Mouse (Mus musculus) v-Abl transformed pro-B cells (cell line): ENCODE results near the gene Blm.

Source experiments
- in situ Hi-C, 2 experiments: fragments of 400-800 bp; cut with MboI; formaldehyde crosslinking; loops; one replicate each; pipeline ENCODE4 v1.15.1; 2025; ENCODE audit not compliant: unreplicated experiment in 2 of 2

Gene Blm

DNA sequence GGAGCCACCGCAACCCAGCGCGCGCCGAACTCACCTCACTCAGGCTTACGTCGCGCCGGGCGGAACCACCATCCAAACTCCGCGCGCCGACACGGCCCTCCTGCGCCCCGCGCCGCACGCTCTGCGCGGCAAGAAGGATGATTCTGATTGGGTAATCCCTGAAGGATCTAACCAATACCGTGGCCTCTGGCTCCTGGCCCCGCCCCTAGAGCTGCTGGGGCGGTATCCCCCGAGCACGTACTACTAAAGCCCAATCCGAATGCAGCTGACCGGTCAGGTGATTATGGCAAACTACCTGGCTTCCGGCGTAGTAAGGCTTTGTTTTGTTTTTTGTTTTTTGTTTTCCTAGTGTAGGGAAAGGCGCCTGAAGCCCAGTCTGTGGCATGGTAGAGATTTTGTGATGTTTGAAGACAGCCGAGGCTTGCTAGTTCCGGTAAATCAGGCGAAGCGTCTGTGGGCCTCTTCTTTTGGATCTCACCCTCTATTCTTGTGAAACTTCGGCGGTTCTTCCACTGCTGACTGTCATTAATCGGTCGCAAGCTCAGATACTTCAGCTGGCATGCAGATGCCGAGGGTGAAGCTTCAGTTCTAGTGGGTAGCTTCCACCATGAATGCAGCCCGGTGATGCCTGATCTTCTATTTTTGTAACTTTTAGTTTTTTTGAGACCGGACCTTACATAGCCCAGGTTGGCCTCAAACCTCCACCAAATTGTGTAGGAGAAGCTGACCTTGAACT, at the start of gene Blm:
Blm (minus strand) TSS at position 111 of the 736 bp plus-strand sequence.
- in situ Hi-C loops, result no loop called here

- in situ Hi-C loops, result loop anchor here (5.0 to 25.0 kb wide), 2 partner anchors 197 to 447 kb away; partner anchors contain the start of gene Fes (in 2 of the 2)
Measured at GRCm38 (mm10) chr7:80583981-80584380, 49.1 kb upstream of the Blm start.

DNA sequence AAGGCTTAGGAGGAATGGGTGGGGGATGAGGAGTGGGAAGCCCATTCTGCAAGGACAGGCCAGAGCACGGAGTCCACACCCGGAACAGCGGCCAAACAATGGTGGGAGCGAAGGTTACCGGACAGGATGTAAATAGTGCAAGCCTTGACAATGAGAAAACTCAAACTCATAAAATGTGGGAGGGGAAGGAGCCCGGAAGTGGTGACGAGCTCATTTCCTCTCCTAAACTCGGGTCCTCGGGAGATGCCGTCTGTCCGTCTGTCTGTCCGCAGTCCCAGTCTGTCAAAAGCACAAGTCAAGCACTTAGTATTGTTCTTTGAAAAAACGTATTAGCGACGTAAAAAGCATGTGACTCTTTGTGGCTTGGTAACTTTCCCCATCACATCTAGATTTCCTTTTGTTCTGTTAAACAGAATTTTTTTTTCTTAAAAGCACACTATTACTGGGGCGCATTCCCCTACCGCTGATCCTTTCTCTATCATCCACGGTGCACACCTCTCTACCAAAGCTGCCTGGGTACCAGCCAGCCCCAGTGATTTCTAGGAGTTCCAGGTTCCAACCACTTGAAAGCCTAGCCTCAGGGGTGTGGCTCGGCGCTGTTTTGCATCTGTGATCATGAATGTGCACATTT, 48.0 kb upstream of the Blm start:
- in situ Hi-C loops, result loop anchor here (5.0 to 25.0 kb wide), 2 partner anchors 196 to 446 kb away; partner anchors contain the start of gene Fes (in 2 of the 2)

DNA sequence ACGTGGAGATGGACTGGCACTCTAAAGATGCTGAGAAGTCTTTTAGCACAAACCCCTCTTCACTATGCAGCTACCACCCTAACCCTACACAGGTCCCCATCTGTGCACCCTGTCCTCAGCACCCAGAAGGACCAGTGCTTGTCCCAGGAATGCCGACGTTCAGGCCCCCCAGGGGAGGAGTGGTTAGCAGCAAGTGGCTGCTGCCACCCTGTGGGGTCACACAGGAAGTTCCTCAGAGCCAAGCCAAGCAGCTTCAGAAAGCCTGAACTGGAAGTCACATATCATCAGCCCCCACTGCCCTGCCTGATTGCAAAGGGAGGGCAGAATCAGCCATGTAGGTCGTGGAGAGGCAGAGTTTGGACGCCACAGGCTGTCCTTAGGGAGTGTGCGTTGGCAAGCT, 45.4 kb upstream of the Blm start:
- in situ Hi-C loops, result loop anchor here (5.0 to 25.0 kb wide), 2 partner anchors 193 to 443 kb away; partner anchors contain the start of gene Fes (in 2 of the 2)

DNA sequence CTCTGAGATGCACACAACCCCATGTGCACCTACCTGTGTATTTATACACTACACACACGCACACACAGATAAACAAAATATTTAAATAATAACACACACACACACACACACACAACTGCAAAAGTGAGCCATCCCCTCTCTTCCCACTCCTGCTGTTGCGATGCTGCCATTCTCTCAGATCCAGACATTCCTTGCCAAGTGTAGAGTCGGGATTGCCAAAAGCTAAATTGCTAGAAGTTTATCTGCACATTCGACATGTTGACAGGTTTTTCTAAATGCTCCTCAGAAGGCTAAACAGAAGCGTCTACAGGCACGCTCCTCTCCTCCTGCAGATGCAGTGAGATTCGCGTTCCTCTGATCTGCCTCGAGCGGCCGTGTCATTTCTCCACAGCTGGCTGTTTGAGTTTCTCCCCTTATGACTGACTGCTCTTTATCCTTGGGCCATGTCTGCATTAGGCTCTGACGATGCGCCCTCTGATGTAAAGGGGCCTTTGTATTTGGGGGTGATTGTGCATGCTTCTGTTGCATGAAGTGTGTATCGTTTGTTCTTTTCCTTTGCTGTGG, 42.6 kb upstream of the Blm start:
- in situ Hi-C loops, result loop anchor here in 1 of 2 experiments (25.0 kb wide), 1 partner anchor 440 kb away; no protein-coding TSS in a partner anchor

- in situ Hi-C loops, result loop anchor here in 1 of 2 experiments (25.0 kb wide), 1 partner anchor 439 kb away; no protein-coding TSS in a partner anchor
Measured at GRCm38 (mm10) chr7:80576626-80577025, 41.7 kb upstream of the Blm start.

- in situ Hi-C loops, result loop anchor here in 1 of 2 experiments (25.0 kb wide), 1 partner anchor 438 kb away; no protein-coding TSS in a partner anchor
Measured at GRCm38 (mm10) chr7:80575750-80576149, 40.8 kb upstream of the Blm start.

GRCm38 (mm10) chr7:80573076-80573475, 38.2 kb upstream of the Blm start:
- in situ Hi-C loops, result loop anchor here in 1 of 2 experiments (25.0 kb wide), 1 partner anchor 786 kb away; the partner anchor contains the start of gene Mesp1

DNA sequence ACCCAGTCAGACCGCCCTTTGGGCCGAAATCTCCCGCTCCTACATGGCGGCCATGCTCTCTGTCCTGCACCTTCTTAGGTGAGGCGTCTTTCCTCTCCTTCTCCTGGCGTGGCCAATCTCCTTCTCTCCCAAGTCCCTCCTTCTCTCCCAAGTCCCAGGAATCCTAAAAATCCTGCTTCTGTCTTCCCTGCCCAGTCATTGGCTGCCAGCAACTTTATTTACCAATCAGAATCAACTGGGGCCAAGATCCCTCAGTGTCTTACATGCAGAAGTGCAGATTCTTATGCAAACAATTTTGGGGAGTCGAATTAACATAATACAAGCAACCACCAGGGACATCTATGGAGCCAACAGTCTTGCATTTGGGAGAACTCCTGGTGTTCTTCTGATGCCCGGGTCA, 33.1 kb upstream of the Blm start:
- in situ Hi-C loops, result loop anchor here (10.0 to 25.0 kb wide), 2 partner anchors 773 to 781 kb away; partner anchors contain the start of gene Mesp1 (in 2 of the 2)

DNA sequence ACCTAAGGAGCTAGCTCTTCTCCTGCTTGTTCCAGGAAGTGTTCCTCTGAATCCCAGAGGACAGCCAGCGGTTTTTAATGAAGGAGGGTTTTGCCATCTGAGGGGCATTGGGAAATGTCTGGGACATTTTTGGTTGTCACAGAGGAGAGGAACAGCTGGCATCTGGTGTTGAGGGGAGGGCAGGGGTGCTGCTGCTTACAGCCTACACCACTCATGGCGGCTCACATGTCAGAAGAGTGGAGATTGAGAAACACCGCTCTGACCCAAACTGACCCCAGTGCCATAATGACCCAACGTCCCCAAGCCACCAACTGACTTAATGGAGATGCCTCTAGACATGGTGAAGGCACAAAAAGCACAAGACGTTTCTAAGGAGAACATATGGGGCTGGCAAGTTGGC, 27.0 kb upstream of the Blm start:
- in situ Hi-C loops, result loop anchor here (10.0 to 25.0 kb wide), 2 partner anchors 767 to 775 kb away; partner anchors contain the start of gene Mesp1 (in 2 of the 2)

- in situ Hi-C loops, result loop anchor here (10.0 to 25.0 kb wide), 2 partner anchors 766 to 774 kb away; partner anchors contain the start of gene Mesp1 (in 2 of the 2)
Measured at GRCm38 (mm10) chr7:80561271-80561670, 26.4 kb upstream of the Blm start.

DNA sequence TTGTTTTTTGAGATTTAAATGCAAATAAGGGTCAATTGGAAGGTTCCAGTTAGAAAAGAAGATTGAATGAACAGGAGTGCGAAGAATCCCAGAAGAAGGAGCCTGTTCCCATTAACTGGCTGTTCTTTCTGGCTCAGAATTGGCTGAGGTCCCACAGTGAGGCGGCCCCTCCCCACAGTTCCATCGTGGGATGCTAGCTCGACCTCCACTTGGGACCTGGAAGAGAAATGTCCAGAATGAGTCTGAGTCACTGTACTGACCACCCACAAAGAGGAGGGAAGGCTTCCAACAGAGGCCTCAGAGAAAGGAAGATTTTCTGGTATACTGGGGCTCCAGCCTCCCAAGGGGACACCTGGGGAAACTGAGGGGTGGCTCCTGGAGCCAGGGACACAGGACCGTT, 23.7 kb upstream of the Blm start:
- in situ Hi-C loops, result loop anchor here (10.0 to 25.0 kb wide), 3 partner anchors 164 to 771 kb away; partner anchors contain the start of genes Fes (in 1 of the 2) and Mesp1 (in 1 of the 2)

DNA sequence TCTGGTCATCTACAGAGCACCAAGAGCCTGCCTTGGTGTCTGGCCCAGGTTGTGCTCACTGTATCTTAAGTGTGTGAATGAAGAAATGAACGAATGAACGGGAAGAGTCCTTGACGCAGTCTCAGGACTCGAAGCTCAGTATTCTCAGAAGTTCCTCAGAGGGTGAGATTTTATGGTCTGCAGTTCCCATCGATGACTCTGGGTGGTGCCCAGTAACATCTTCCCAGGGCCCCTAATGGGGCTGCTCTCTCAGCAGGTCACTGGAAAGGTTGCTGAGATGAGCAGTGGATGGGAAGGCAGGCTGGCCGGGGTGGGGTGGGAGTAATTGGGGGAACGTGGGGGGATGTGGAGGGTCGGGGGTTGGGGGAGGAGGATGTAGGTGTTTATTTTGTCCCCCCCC, 23.2 kb upstream of the Blm start:
- in situ Hi-C loops, result loop anchor here (10.0 to 25.0 kb wide), 3 partner anchors 163 to 771 kb away; partner anchors contain the start of genes Fes (in 1 of the 2) and Mesp1 (in 1 of the 2)

GRCm38 (mm10) chr7:80557161-80557560, 22.2 kb upstream of the Blm start:
- in situ Hi-C loops, result loop anchor here (10.0 to 25.0 kb wide), 3 partner anchors 162 to 770 kb away; partner anchors contain the start of genes Fes (in 1 of the 2) and Mesp1 (in 1 of the 2)

DNA sequence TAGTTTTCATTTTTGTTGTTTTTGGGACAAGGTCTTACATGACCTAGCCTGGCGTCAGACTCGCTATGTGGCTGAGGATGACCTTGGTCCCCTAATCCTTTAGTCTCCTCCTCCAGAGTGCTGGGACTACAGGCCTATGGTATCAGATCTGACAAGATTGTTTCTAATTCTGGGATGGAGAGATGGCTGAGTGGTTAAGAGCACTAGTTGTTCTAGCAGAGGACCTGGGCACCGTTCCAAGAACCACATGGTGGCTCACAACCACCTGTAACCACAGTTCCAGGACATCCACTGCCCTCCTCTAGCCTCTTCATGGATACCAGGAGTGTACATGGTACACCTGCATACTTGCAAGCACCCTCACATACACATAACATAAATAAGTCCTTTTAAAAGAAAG, 21.2 kb upstream of the Blm start:
- in situ Hi-C loops, result loop anchor here (10.0 to 25.0 kb wide), 3 partner anchors 161 to 769 kb away; partner anchors contain the start of genes Fes (in 1 of the 2) and Mesp1 (in 1 of the 2)

DNA sequence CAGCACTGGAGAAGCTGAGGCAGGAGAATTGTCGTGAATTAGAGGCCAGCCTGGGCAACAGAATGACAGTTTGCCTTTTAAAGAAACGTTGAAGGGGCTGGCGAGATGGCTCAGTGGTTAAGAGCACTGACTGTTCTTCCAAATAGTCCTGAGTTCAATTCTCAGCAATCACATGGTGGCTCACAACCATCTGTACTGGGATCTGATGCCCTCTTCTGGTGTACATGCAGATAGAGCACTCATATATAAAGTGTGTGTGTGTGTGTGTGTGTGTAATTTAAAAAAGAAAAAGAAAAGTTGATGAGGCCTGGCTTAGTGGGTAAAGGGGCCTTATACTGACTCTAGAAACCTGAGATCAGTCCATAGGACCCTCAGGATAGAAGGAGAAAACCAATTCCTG, 20.2 kb upstream of the Blm start:
- in situ Hi-C loops, result loop anchor here (10.0 to 25.0 kb wide), 3 partner anchors 160 to 768 kb away; partner anchors contain the start of genes Fes (in 1 of the 2) and Mesp1 (in 1 of the 2)

DNA sequence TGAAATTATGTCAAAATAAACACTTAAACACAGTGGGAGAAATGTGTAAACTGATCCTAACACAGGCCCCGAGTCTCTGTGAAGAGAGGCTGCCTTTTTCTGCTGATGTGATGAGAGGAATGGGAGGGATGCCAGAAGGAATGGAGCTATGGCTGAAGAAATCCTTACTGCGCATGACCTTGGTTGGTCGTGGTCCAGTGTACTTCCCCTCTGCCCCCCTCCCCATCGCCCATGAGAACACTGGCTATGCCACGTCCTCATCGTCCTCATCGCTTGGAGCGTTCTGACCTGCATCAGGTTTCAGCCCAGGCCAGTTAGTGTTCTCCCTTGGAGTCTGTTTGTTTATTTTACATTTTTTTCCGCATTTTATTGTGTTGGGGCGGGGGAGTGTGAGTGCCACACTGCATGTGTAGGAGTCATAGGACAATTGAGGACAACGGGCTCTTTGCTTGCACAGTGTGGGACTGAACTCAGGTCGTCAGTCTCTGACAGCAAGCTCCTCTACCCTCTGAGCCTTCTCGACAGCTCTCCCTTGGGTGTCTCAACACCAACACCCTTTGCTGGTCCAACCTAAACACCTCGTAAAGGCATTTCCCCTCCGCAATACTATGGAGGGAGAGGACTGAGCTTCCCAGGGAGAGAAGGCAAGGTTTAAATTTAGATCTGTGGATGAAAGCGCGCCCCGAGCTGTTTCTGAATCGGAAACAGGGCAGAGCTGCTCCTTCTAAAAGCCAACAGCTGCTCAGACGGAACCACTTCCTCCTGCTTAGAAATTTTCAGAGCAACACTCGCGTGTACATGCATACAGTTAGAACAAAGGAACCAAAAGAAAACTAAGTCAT, 19.5 kb upstream of the Blm start:
- in situ Hi-C loops, result loop anchor here (10.0 to 25.0 kb wide), 3 partner anchors 160 to 767 kb away; partner anchors contain the start of genes Fes (in 1 of the 2) and Mesp1 (in 1 of the 2)

- in situ Hi-C loops, result no loop called here
Measured at GRCm38 (mm10) chr7:80548513-80549260, 13.8 kb upstream of the Blm start.
